Mouse (Mus musculus): ENCODE data around the gene Dlx4. TPM values are rescaled to one million over a fixed set of nuclear protein-coding genes. Genes with fewer than 3 reads are reported as not detected.
A peak's percentile ranks its signal among the peaks of the same experiment; 100 is the strongest.

The Dlx4 gene
- polyA plus RNA-seq, 1 experiment from 2014 or later, result 0.15 TPM

- no peaks in the 10 kb centered on the region for H3K36me3 ChIP-seq
- no peak overlapping the region for H3K4me3 ChIP-seq
- peaks cover 15% of the 10 kb centered on the region for H3K4me1 ChIP-seq
- WGBS, result 76% methylated on average over 6 of the region's 6 CpGs
- H3K27ac ChIP-seq (replicated peaks), result no peak overlapping the region
- H3K27me3 ChIP-seq (ENCODE audit: low read depth, poor library complexity, severe bottlenecking), result peaks cover 67% of the 10 kb centered on the region
- H3K9me3 ChIP-seq (replicated peaks), result no peaks in the 10 kb centered on the region
- DNase-seq (ENCODE audit: low spot score), result no peak
Observed at GRCm38 (mm10) chr11:95133321-95133720, 12.7 kb downstream of the Dlx4 start.

- peaks cover 15% of the 10 kb centered on the region for H3K4me1 ChIP-seq
- no peak for DNase-seq (ENCODE audit: low spot score)
- H3K36me3 ChIP-seq, result no peaks in the 10 kb centered on the region
- no peak overlapping the region for H3K4me3 ChIP-seq
- H3K27me3 ChIP-seq (ENCODE audit: low read depth, poor library complexity, severe bottlenecking), result peaks cover 64% of the 10 kb centered on the region
- H3K9me3 ChIP-seq (replicated peaks), result no peaks in the 10 kb centered on the region
- H3K27ac ChIP-seq (replicated peaks), result no peak overlapping the region
- 77% methylated on average over 17 of the region's 17 CpGs for WGBS
Observed at GRCm38 (mm10) chr11:95130668-95131252, 15.3 kb downstream of the Dlx4 start.

GRCm38 (mm10) chr11:95128359-95128758 lies 17.7 kb downstream of the Dlx4 start:
- Histone ChIP-seq H3K4me3 (no peak overlapping the region), H3K9me3 (replicated peaks) (no peaks in the 10 kb centered on the region), H3K4me1 (peaks cover 26% of the 10 kb centered on the region), H3K36me3 (no peaks in the 10 kb centered on the region), H3K27me3 (ENCODE audit: low read depth, poor library complexity, severe bottlenecking) (peaks cover 76% of the 10 kb centered on the region), H3K27ac (replicated peaks) (no peak overlapping the region)
- DNase-seq (ENCODE audit: low spot score), result no peak
- 67% methylated on average over 11 of the region's 11 CpGs for WGBS

GRCm38 (mm10) chr11:95126272-95127245 lies 19.5 kb downstream of the Dlx4 start:
- peak; percentile 51 for DNase-seq (ENCODE audit: low spot score)
- Histone ChIP-seq H3K36me3 (no peaks in the 10 kb centered on the region), H3K4me3 (peak overlapping the region; percentile 32), H3K4me1 (peaks cover 29% of the 10 kb centered on the region), H3K9me3 (replicated peaks) (no peaks in the 10 kb centered on the region), H3K27me3 (ENCODE audit: low read depth, poor library complexity, severe bottlenecking) (peaks cover 90% of the 10 kb centered on the region), H3K27ac (replicated peaks) (peak overlapping the region; percentile 55; the same call in 1 of the 2 replicates)
- WGBS, result 1% methylated on average over 20 of the region's 20 CpGs

GRCm38 (mm10) chr11:95125366-95125948 lies 20.6 kb downstream of the Dlx4 start:
- Histone ChIP-seq H3K27ac (replicated peaks) (no peak overlapping the region), H3K27me3 (ENCODE audit: low read depth, poor library complexity, severe bottlenecking) (peaks cover 98% of the 10 kb centered on the region)
- 24% methylated on average over 7 of the region's 7 CpGs for WGBS

GRCm38 (mm10) chr11:95122100-95122489 lies 24.0 kb downstream of the Dlx4 start:
- Histone ChIP-seq H3K27me3 (ENCODE audit: low read depth, poor library complexity, severe bottlenecking) (peaks cover 100% of the 10 kb centered on the region), H3K9me3 (replicated peaks) (no peaks in the 10 kb centered on the region), H3K4me3 (peak overlapping the region; percentile 52; the same call in 1 of the 2 replicates), H3K36me3 (no peaks in the 10 kb centered on the region), H3K27ac (replicated peaks) (no peak overlapping the region), H3K4me1 (peaks cover 54% of the 10 kb centered on the region)
- WGBS, result 20% methylated on average over 6 of the region's 6 CpGs
- DNase-seq (ENCODE audit: low spot score), result no peak

More at GRCm38 (mm10) chr11:95125366-95125948, 20.6 kb downstream of the Dlx4 start:
- no peak overlapping the region for H3K4me3 ChIP-seq
- peaks cover 40% of the 10 kb centered on the region for H3K4me1 ChIP-seq
- H3K9me3 ChIP-seq (replicated peaks), result no peaks in the 10 kb centered on the region
- DNase-seq (ENCODE audit: low spot score), result no peak
- no peaks in the 10 kb centered on the region for H3K36me3 ChIP-seq

- no peaks in the 10 kb centered on the region for H3K36me3 ChIP-seq
- H3K27ac ChIP-seq (replicated peaks), result no peak overlapping the region
- under 1% methylated on average over 63 of the region's 63 CpGs for whole genome bisulfite sequencing
Observed at GRCm38 (mm10) chr11:95121161-95122099, 24.6 kb downstream of the Dlx4 start.

GRCm38 (mm10) chr11:95120633-95121020 lies 25.4 kb downstream of the Dlx4 start:
- Histone ChIP-seq H3K27me3 (ENCODE audit: low read depth, poor library complexity, severe bottlenecking) (peaks cover 87% of the 10 kb centered on the region), H3K27ac (replicated peaks) (no peak overlapping the region), H3K4me3 (peak overlapping the region; percentile 52), H3K9me3 (replicated peaks) (no peaks in the 10 kb centered on the region), H3K36me3 (no peaks in the 10 kb centered on the region), H3K4me1 (peaks cover 41% of the 10 kb centered on the region)
- DNase-seq (ENCODE audit: low spot score), result no peak
- WGBS, result under 1% methylated on average over 21 of the region's 21 CpGs

More at GRCm38 (mm10) chr11:95121161-95122099, 24.6 kb downstream of the Dlx4 start:
- H3K9me3 ChIP-seq (replicated peaks), result no peaks in the 10 kb centered on the region
- H3K27me3 ChIP-seq (ENCODE audit: low read depth, poor library complexity, severe bottlenecking), result peaks cover 95% of the 10 kb centered on the region
- H3K4me1 ChIP-seq, result peaks cover 48% of the 10 kb centered on the region
- peak overlapping the region; percentile 52 for H3K4me3 ChIP-seq
- DNase-seq (ENCODE audit: low spot score), result peak; percentile 54

GRCm38 (mm10) chr11:95119990-95120632 lies 26.0 kb downstream of the Dlx4 start, which contains the start of gene Dlx3:
Gene Dlx3, plus strand, starts transcription at chr11:95120119.
- peak; percentile 83 for DNase-seq (ENCODE audit: low spot score)
- Histone ChIP-seq H3K4me1 (peaks cover 36% of the 10 kb centered on the region), H3K27me3 (ENCODE audit: low read depth, poor library complexity, severe bottlenecking) (peaks cover 82% of the 10 kb centered on the region), H3K36me3 (no peaks in the 10 kb centered on the region), H3K27ac (replicated peaks) (no peak within 1 kb of the TSS; the same call in 1 of the 2 replicates), H3K9me3 (replicated peaks) (no peaks in the 10 kb centered on the region), H3K4me3 (peak within 1 kb of the TSS; percentile 52)
- WGBS, result under 1% methylated on average over 55 of the region's 55 CpGs

- WGBS, result 6% methylated on average over 8 of the region's 8 CpGs
- Histone ChIP-seq H3K9me3 (replicated peaks) (no peaks in the 10 kb centered on the region), H3K27me3 (ENCODE audit: low read depth, poor library complexity, severe bottlenecking) (peaks cover 66% of the 10 kb centered on the region), H3K4me3 (no peak overlapping the region), H3K36me3 (no peaks in the 10 kb centered on the region), H3K4me1 (peaks cover 32% of the 10 kb centered on the region), H3K27ac (replicated peaks) (no peak overlapping the region)
- peak; percentile 76 for DNase-seq (ENCODE audit: low spot score)
Observed at GRCm38 (mm10) chr11:95118505-95118904, 27.6 kb downstream of the Dlx4 start.

GRCm38 (mm10) chr11:95117030-95117429 lies 29.0 kb downstream of the Dlx4 start:
- H3K27me3 ChIP-seq (ENCODE audit: low read depth, poor library complexity, severe bottlenecking), result peaks cover 51% of the 10 kb centered on the region
- no peak overlapping the region for H3K27ac ChIP-seq (replicated peaks)
- H3K9me3 ChIP-seq (replicated peaks), result no peaks in the 10 kb centered on the region
- no peaks in the 10 kb centered on the region for H3K36me3 ChIP-seq
- peak; percentile 75 for DNase-seq (ENCODE audit: low spot score)
- 4% methylated on average over 6 of the region's 6 CpGs for WGBS
- peaks cover 31% of the 10 kb centered on the region for H3K4me1 ChIP-seq
- no peak overlapping the region for H3K4me3 ChIP-seq

All from midbrain, embryonic 10.5 days (tissue).